Mouse (Mus musculus) neutrophil, adult 83 days (primary cell): Measurements from ENCODE around the gene Cpeb3. TPM values are rescaled to one million over a fixed set of nuclear protein-coding genes. Genes with fewer than 3 reads are reported as not detected.

Experiments
- total RNA-seq, 2 experiments: library from RNA; stranded (reverse); gene quantifications; one replicate each; pipeline ENCODE4 v1.2.4; 2023

Cpeb3 gene
- 1 to 10 TPM; 1.7 to 2.1 TPM for total RNA-seq

GRCm38 (mm10) chr19:37208176-37208755 lies at the start of gene Cpeb3:
TSS of gene Cpeb3 (minus strand) at chr19:37208601.

GRCm38 (mm10) chr19:37207303-37208175 lies 862 bp downstream of the Cpeb3 start, which contains the start of gene March5:
TSS of gene March5 (plus strand) at chr19:37207543.

Other genes starting within 250 kb of the Cpeb3 start
- 10 to 100 TPM; 31.8 to 36.1 TPM for gene March5, start 1.1 kb downstream of the Cpeb3 start, total RNA-seq
- 10 to 100 TPM; 30.7 to 32.9 TPM for gene Ide, start 129.3 kb upstream of the Cpeb3 start, total RNA-seq
- 10 to 100 TPM; 67.0 to 67.2 TPM for gene Kif11, start 167.8 kb upstream of the Cpeb3 start, total RNA-seq
- gene Hhex, start 226.2 kb upstream of the Cpeb3 start, total RNA-seq = 10 to 100 TPM; 56.3 to 60.9 TPM